Mouse (Mus musculus): ENCODE measurements around the gene Itgb1bp1.

GRCm38 (mm10) chr12:21229076-21229918 is 56.8 kb downstream of the Itgb1bp1 start:
- TF ChIP-seq POLR2A (IDR thresholded peaks at IDR 0.05; ENCODE audit: insufficient read depth, low read length) (no peak), EP300 (IDR thresholded peaks at IDR 0.05; ENCODE audit: insufficient read depth, low read depth, low read length) (no peak)

Measured in ES-Bruce4 (cell line).